Mouse (Mus musculus) heart, adult 8-10 months (tissue): ENCODE measurements around the gene Nlrp10. TPM values are rescaled to one million over a fixed set of nuclear protein-coding genes. Genes with fewer than 3 reads are reported as not detected.

Experiments
- DNase-seq: peaks from one replicate; pipeline ENCODE4 v3.0.0; 2022; ENCODE audit warnings: low spot score
- total RNA-seq, 4 experiments: library from RNA; stranded (reverse); gene quantifications; 2 replicates each; pipeline ENCODE4 v1.2.4; 2022

Gene Nlrp10
- total RNA-seq, 4 experiments from 2014 or later = 20.3 to 24.5 (median 21.4) TPM

DNA sequence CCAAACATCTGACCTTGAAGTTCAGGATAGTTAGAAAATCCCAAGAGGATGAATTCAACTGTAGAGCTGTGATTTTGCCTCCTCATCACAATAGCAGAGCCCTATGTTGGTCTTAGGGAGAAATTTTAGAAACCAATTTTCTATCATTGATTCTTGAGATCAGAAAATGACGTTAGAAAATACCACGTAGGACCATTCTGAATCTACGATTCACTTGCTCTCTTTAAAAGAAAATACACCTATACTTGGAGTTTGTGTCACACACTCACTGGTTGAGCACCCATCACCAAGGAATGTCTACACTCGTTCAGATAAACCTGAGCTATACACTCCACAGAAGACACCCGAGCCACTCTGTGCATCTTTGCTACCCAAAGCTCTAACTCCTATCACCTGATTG lies 35.7 kb downstream of the Nlrp10 start, which contains the start of gene Olfr519:
TSS of gene Olfr519 (minus strand) at position 101 of the 400 bp plus-strand sequence.
- DNase-seq = no peak

DNA sequence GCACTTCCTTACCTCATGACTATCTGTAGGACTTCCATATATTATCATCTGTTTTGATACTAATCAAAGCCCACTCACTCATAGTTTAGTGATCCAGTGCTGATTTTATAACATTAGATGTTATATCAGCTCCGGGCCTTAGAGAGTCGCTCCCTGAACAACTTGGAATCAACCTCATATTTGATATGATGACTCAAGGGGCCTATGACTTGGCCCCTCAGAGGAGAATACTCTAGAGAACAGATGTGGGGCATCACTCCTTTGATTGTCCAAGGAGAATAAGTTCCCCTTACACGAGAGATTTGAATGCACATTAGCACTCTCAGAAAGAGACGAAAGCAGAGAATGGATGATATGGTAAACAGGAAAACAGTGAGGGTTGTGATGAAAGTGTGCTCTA lies 45.1 kb downstream of the Nlrp10 start, which contains the start of gene Olfr518:
TSS of gene Olfr518 (minus strand) at position 101 of the 400 bp plus-strand sequence.
- no peak for DNase-seq

DNA sequence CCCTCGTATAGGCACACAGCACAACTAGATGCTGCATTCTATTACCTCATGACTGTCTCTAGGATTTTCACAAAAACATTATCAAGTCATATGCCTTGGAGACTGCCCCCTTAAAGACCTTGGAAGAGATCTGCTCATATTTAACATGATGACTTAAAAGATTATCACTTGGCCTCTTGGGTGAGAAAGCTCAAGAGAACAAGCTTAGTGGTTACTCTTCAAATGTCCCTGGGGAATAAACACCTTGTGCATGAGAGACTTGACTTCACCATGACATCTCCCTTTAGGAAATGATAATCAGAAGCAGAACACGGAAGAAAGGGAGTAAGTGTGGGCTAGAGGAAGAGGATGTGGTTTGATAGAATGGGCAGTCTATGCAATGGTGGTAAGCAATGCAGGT lies 57.7 kb downstream of the Nlrp10 start, which contains the start of gene Olfr517:
TSS of gene Olfr517 (minus strand) at position 101 of the 400 bp plus-strand sequence.
- DNase-seq = no peak

Other genes with a start within 250 kb of the Nlrp10 start
- not detected for gene Olfr512, start 216.9 kb downstream of the Nlrp10 start, total RNA-seq
- not detected for gene Olfr513, start 179.2 kb downstream of the Nlrp10 start, total RNA-seq
- not detected for gene Olfr514, start 104.2 kb downstream of the Nlrp10 start, total RNA-seq
- gene Olfr516, start 79.6 kb downstream of the Nlrp10 start, total RNA-seq = not detected
- not detected for gene Olfr517, start 57.8 kb downstream of the Nlrp10 start, total RNA-seq
- not detected for gene Olfr518, start 45.2 kb downstream of the Nlrp10 start, total RNA-seq
- not detected for gene Olfr519, start 35.8 kb downstream of the Nlrp10 start, total RNA-seq
- 10 to 100 TPM; 81.4 to 89.7 (median 83.2) TPM for gene Eif3f, start 4.2 kb upstream of the Nlrp10 start, total RNA-seq
- under 1 TPM; 0.08 to 0.28 (median 0.18) TPM for gene Tub, start 20.2 kb upstream of the Nlrp10 start, total RNA-seq
- gene Ric3, start 153.2 kb upstream of the Nlrp10 start, total RNA-seq = 1 to 10 TPM; 2.1 to 5.0 (median 2.9) TPM
- 1 to 10 TPM; 2.1 to 3.7 (median 3.2) TPM for gene Lmo1, start 245.0 kb upstream of the Nlrp10 start, total RNA-seq